Mouse (Mus musculus): ENCODE measurements around the gene Fut1.

The Fut1 gene

GRCm38 (mm10) chr7:45667761-45668160, 50.7 kb downstream of the Fut1 start:
- DNase-seq (ENCODE audit: low spot score in 2 of 2): no peak

GRCm38 (mm10) chr7:45668921-45669320, 51.8 kb downstream of the Fut1 start:
- no peak for DNase-seq (ENCODE audit: low spot score in 2 of 2)

Data from urinary bladder, postnatal 4 days (tissue).